Mouse (Mus musculus): ENCODE measurements around the gene Tdrd1.

DNA sequence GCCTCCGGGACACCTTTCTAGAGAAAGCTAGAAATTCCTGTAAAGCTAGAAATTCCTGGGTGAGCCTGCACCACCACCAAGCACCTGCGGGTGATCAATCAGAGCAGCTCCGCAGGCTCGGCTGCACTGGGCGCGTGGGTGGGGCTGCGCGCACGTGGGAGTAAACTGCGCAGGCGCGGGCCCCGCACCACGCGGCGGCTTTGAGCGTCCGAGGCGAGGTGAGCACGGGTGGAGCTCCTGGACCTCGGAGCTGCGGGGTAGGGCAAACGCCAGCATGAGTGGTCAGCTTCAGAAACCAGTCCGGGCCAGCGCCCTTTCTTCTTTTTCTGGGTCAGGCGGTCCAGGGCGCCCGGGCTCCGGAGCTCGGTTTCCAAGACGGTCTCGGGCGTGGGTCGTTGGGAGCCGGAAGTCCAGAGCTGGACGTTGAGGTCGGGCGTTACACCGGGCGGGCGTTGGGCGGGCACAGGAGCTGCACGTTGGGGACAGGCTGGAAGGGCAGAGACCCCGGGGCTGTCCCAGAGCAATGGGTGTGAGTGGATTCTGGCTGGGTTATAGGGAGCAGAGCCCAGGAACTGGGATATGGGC, at the start of gene Tdrd1:
- TF ChIP-seq CTCF (IDR thresholded peaks at IDR 0.05; ENCODE audit: insufficient read depth, low read length) (no peak), POLR2A (IDR thresholded peaks at IDR 0.05; ENCODE audit: borderline replicate concordance, extremely low read depth, low read depth, low read length) (no peak)

All from lung, adult 2 months (tissue).